Comparison of ENCODE assay signal across 17 mouse cellular contexts in the genomic region with DNA sequence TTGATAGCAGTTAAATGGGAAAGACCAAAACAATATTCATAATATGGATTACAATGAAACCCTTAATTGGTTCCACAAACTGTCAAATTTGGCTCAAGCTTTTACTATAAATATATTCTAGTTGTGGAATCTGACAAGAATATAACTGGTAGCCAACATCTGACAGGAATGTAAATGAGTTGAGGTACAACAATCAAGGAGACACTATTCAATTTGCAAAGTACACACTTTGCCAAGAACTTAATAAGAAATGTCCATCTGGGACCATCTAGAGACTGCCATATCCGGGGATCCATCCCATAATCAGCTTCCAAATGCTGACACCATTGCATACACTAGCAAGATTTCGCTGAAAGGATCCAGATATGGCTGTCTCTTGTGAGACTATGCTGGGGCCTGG.
"Had no signal": no experiment of that assay in that cellular context is flagged by ENCODE, and none has a peak within 500 bp of the region (broad histone marks: within the 10 kb centered on the region; RNA-seq: fewer than 3 reads in every experiment).

No protein-coding gene starts in this region.

- H3K4me2 ChIP-seq: lung, embryonic 15.5 days; midbrain, embryonic 11.5 days; midbrain, embryonic 13.5 days; midbrain, embryonic 15.5 days; neural tube, embryonic 12.5 days; stomach, embryonic 15.5 days had no signal

- H3K4me3 ChIP-seq: lung, embryonic 15.5 days; megakaryocyte, embryonic 14.5 days; midbrain, embryonic 13.5 days; midbrain, embryonic 15.5 days; neural tube, embryonic 12.5 days; stomach, embryonic 15.5 days had no signal

- H3K27me3 ChIP-seq: lung, embryonic 15.5 days; megakaryocyte, embryonic 14.5 days; midbrain, embryonic 13.5 days; midbrain, embryonic 15.5 days; neural tube, embryonic 12.5 days; stomach, embryonic 15.5 days had no signal

- H3K4me1 ChIP-seq: lung, embryonic 15.5 days; megakaryocyte, embryonic 14.5 days; midbrain, embryonic 13.5 days; midbrain, embryonic 15.5 days; neural tube, embryonic 12.5 days; stomach, embryonic 15.5 days had no signal

- ATAC-seq: lung, postnatal 0 days; midbrain, embryonic 13.5 days; midbrain, embryonic 15.5 days had no signal

- H3K9me3 ChIP-seq: lung, embryonic 15.5 days; megakaryocyte, embryonic 14.5 days; midbrain, embryonic 13.5 days; midbrain, embryonic 15.5 days; neural tube, embryonic 12.5 days; stomach, embryonic 15.5 days had no signal

- DNase-seq: lung, adult 2 months; lung, postnatal 14 days; lung, postnatal 36 days; right cerebral cortex, postnatal 14 days; thymus, adult 2 months; thymus, postnatal 25 days; thymus, postnatal 4 days had no signal

- H3K36me3 ChIP-seq: lung, embryonic 15.5 days; midbrain, embryonic 13.5 days; midbrain, embryonic 15.5 days; neural tube, embryonic 12.5 days; stomach, embryonic 15.5 days had no signal

- H3K27ac ChIP-seq: lung, embryonic 15.5 days; macrophage; midbrain, embryonic 13.5 days; midbrain, embryonic 15.5 days; neural tube, embryonic 12.5 days; stomach, embryonic 15.5 days; stomach, postnatal 0 days had no signal

- H3K9ac ChIP-seq: lung, embryonic 15.5 days; midbrain, embryonic 13.5 days; midbrain, embryonic 15.5 days; neural tube, embryonic 12.5 days; stomach, embryonic 15.5 days had no signal
